Mouse (Mus musculus): ENCODE measurements around the gene Syt7.

DNA sequence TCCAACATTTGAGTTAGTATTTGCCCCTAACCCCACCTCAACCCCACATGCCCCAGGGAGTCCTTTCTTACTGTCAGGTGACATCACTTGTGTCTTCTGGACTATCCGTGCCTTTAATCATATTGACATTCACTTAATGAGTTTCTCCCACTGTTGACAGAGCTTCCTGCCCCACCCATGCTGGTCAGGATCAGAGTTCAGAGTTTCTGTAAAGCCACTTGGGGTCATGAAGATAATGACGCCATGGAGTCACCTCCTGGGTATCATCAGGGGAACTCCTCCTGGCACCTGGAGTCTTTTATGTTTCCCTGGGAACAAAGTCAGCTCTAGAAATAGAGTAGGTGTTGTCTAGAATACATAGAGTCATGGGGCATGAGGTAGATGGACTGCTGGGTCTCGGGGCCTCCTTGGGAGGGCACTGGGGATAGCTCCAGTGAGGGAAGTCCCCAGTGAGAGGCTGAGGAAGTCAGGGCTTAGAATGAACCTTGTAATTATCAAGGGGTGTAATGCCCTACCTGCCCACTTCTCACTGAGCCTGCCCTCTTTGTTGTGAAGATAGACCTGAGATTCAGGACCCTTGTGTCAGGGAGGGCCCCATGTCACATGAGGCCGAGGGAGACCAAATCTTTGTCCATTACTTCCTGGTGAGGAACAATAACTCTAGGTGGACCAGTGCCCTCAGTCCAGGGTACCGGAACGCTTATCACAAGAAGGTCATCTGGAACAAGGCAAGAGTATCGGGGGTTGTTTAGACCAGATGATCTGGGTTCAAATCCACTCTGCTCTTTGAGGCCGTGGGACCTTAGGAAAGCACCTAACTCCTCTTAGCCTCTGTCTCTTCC lies 29.6 kb upstream of the Syt7 start:
- TF ChIP-seq POLR2A (IDR thresholded peaks at IDR 0.05; ENCODE audit: extremely low read depth, insufficient read depth, low read length) (no peak), CTCF (IDR thresholded peaks at IDR 0.05; ENCODE audit: low read depth, low read length) (no peak)
